Comparison of ENCODE assay signal across 8 mouse cellular contexts in the genomic region with DNA sequence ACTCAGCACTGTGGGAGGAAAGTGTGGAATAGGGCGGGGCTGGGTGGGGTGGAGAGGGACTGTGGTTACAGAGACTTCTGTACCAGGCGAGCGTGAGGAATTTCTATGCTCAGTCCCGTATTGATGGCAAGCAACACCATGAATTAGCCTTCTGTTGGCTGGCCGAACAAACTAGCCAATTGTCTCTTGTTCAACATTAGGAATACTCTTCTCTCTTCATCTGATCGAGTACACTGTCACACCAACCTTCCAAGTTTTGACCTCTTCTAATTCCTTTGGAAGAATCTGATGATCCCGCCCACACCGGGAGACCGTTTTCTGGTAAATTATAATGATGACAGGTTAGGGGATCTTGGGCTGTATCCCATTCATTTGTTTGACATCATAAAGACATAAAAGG. TPM values are rescaled to one million over a fixed set of nuclear protein-coding genes. Genes with fewer than 3 reads are reported as not detected.
DNase-seq lines count a peak whose midpoint lies in the region; ATAC-seq lines count a peak whose summit lies in the region.

No protein-coding gene starts in this region.

- H3K4me3 ChIP-seq in erythroblast, embryonic 14.5 days (replicated peaks), result peak overlapping the region; percentile 83
- peak overlapping the region; percentile 53 for H3K4me3 ChIP-seq in hindbrain, embryonic 15.5 days
- peak overlapping the region; percentile 63 for H3K4me3 ChIP-seq in midbrain, embryonic 13.5 days (replicated peaks)

- H3K36me3 ChIP-seq in erythroblast, embryonic 14.5 days (ENCODE audit: control insufficient read depth), result peaks cover 15% of the 10 kb centered on the region
- 0 out of 2 replicates have a peak, but pooled peaks cover 7% of the 10 kb centered on the region for H3K36me3 ChIP-seq in hindbrain, embryonic 15.5 days
- peaks cover 17% of the 10 kb centered on the region; the same call in 1 of the 2 replicates for H3K36me3 ChIP-seq in midbrain, embryonic 13.5 days

- H3K9me3 ChIP-seq in erythroblast, embryonic 14.5 days (ENCODE audit: control insufficient read depth, low read length), result no peaks in the 10 kb centered on the region
- H3K9me3 ChIP-seq in hindbrain, embryonic 15.5 days, result no peaks in the 10 kb centered on the region
- H3K9me3 ChIP-seq in midbrain, embryonic 13.5 days, result no peaks in the 10 kb centered on the region

- peak overlapping the region; percentile 57 for H3K9ac ChIP-seq in hindbrain, embryonic 15.5 days
- peak overlapping the region; percentile 64 for H3K9ac ChIP-seq in midbrain, embryonic 13.5 days (replicated peaks)

- WGBS in hindbrain, embryonic 15.5 days, result 21% methylated on average over 9 of the region's 9 CpGs
- WGBS in midbrain, embryonic 13.5 days, result 21% methylated on average over 9 of the region's 9 CpGs

- DNase-seq in right cerebral cortex, adult 18-20 months, result peak; percentile 19
- no peak for DNase-seq in right cerebral cortex, postnatal 25 days
- DNase-seq in testis, postnatal 10 days (ENCODE audit: low spot score), result no peak
- DNase-seq in adrenal gland, postnatal 10 days, result no peak

- ATAC-seq in erythroblast, adult 5-6 weeks (replicated peaks; ENCODE audit: low FRiP score, poor library complexity, severe bottlenecking), result no peak
- no peak for ATAC-seq in hindbrain, embryonic 15.5 days (ENCODE audit: low FRiP score, low read depth)
- no peak; the same call in 1 of the 2 replicates for ATAC-seq in midbrain, embryonic 13.5 days

- H3K4me2 ChIP-seq in hindbrain, embryonic 15.5 days, result peak overlapping the region; percentile 61
- peak overlapping the region; percentile 87 for H3K4me2 ChIP-seq in midbrain, embryonic 13.5 days (replicated peaks)

- no peaks in the 10 kb centered on the region for H3K27me3 ChIP-seq in erythroblast, embryonic 14.5 days (ENCODE audit: control insufficient read depth)
- H3K27me3 ChIP-seq in hindbrain, embryonic 15.5 days, result no peaks in the 10 kb centered on the region
- H3K27me3 ChIP-seq in midbrain, embryonic 13.5 days, result no peaks in the 10 kb centered on the region

- H3K27ac ChIP-seq in hindbrain, embryonic 15.5 days (replicated peaks), result 0 out of 2 replicates have a peak overlapping the region, but pooled peaks have one; percentile 71
- no peak overlapping the region for H3K27ac ChIP-seq in midbrain, embryonic 13.5 days

- peaks cover 34% of the 10 kb centered on the region for H3K4me1 ChIP-seq in erythroblast, embryonic 14.5 days (ENCODE audit: control insufficient read depth)
- peaks cover 16% of the 10 kb centered on the region for H3K4me1 ChIP-seq in hindbrain, embryonic 15.5 days (replicated peaks)
- peaks cover 15% of the 10 kb centered on the region for H3K4me1 ChIP-seq in midbrain, embryonic 13.5 days (replicated peaks)

RNA-seq across cellular contexts. Expression of a gene that starts 0.5 kb away (rescaled TPM):
- 0.04 TPM in 1 of 2 replicates, not detected in the other for polyA plus RNA-seq in erythroblast, embryonic 14.5 days (2012)
- total RNA-seq in erythroblast, adult 5-6 weeks (2015; ENCODE audit: low replicate concordance), result 4.2 and 4.4 TPM in 2 replicates
- 1.8 and 5.4 TPM in 2 replicates for total RNA-seq in erythroblast, adult 5-6 weeks (2017; ENCODE audit: low replicate concordance)
- polyA plus RNA-seq in hindbrain, embryonic 15.5 days (2015; fragmentation: Nextera tagmentation; extraction: Ambion mirVana), result 23.0 and 23.2 TPM in 2 replicates
- 29.6 and 29.8 TPM in 2 replicates for polyA plus RNA-seq in midbrain, embryonic 13.5 days (2015; fragmentation: Nextera tagmentation; extraction: Ambion mirVana)
- total RNA-seq in adrenal gland, postnatal 10 days (2021), result 10 to 100 TPM; 32.2 to 40.4 TPM

RNA-seq across cellular contexts. Expression of a gene that starts 0.6 kb away (rescaled TPM):
- 0.16 and 0.23 TPM in 2 replicates for polyA plus RNA-seq in erythroblast, embryonic 14.5 days (2012)
- 6.5 and 7.3 TPM in 2 replicates for total RNA-seq in erythroblast, adult 5-6 weeks (2015; ENCODE audit: low replicate concordance)
- total RNA-seq in erythroblast, adult 5-6 weeks (2017; ENCODE audit: low replicate concordance), result 3.3 and 10.5 TPM in 2 replicates
- 12.6 and 13.6 TPM in 2 replicates for polyA plus RNA-seq in hindbrain, embryonic 15.5 days (2015; fragmentation: Nextera tagmentation; extraction: Ambion mirVana)
- polyA plus RNA-seq in midbrain, embryonic 13.5 days (2015; fragmentation: Nextera tagmentation; extraction: Ambion mirVana), result 18.8 and 18.9 TPM in 2 replicates
- total RNA-seq in adrenal gland, postnatal 10 days (2021), result 10 to 100 TPM; 18.6 to 20.2 TPM

RNA-seq across cellular contexts. Expression of a gene that starts 13.1 kb away (rescaled TPM):
- polyA plus RNA-seq in erythroblast, embryonic 14.5 days (2012), result 0.01 and 0.02 TPM in 2 replicates
- 5.2 and 6.5 TPM in 2 replicates for total RNA-seq in erythroblast, adult 5-6 weeks (2015; ENCODE audit: low replicate concordance)
- 7.8 and 9.2 TPM in 2 replicates for total RNA-seq in erythroblast, adult 5-6 weeks (2017; ENCODE audit: low replicate concordance)
- polyA plus RNA-seq in hindbrain, embryonic 15.5 days (2015; fragmentation: Nextera tagmentation; extraction: Ambion mirVana), result 2.6 and 3.3 TPM in 2 replicates
- polyA plus RNA-seq in midbrain, embryonic 13.5 days (2015; fragmentation: Nextera tagmentation; extraction: Ambion mirVana), result 3.7 and 4.1 TPM in 2 replicates
- total RNA-seq in adrenal gland, postnatal 10 days (2021), result 1 to 10 TPM; 5.1 to 5.7 TPM

RNA-seq across cellular contexts. Expression of a gene that starts 22.3 kb away (rescaled TPM):
- polyA plus RNA-seq in erythroblast, embryonic 14.5 days (2012), result 1.0 and 1.1 TPM in 2 replicates
- 71.5 and 92.4 TPM in 2 replicates for total RNA-seq in erythroblast, adult 5-6 weeks (2015; ENCODE audit: low replicate concordance)
- total RNA-seq in erythroblast, adult 5-6 weeks (2017; ENCODE audit: low replicate concordance), result 30.1 and 52.6 TPM in 2 replicates
- polyA plus RNA-seq in hindbrain, embryonic 15.5 days (2015; fragmentation: Nextera tagmentation; extraction: Ambion mirVana), result 446 and 514 TPM in 2 replicates
- 516 and 536 TPM in 2 replicates for polyA plus RNA-seq in midbrain, embryonic 13.5 days (2015; fragmentation: Nextera tagmentation; extraction: Ambion mirVana)
- total RNA-seq in adrenal gland, postnatal 10 days (2021), result 100 to 1,000 TPM; 573 to 689 TPM

RNA-seq across cellular contexts. Expression of a gene that starts 56.2 kb away (rescaled TPM):
- polyA plus RNA-seq in erythroblast, embryonic 14.5 days (2012), result 6.7 and 7.0 TPM in 2 replicates
- 110 and 156 TPM in 2 replicates for total RNA-seq in erythroblast, adult 5-6 weeks (2015; ENCODE audit: low replicate concordance)
- total RNA-seq in erythroblast, adult 5-6 weeks (2017; ENCODE audit: low replicate concordance), result 108 and 173 TPM in 2 replicates
- polyA plus RNA-seq in hindbrain, embryonic 15.5 days (2015; fragmentation: Nextera tagmentation; extraction: Ambion mirVana), result 704 and 712 TPM in 2 replicates
- 613 and 617 TPM in 2 replicates for polyA plus RNA-seq in midbrain, embryonic 13.5 days (2015; fragmentation: Nextera tagmentation; extraction: Ambion mirVana)
- 100 to 1,000 TPM; 646 to 659 TPM for total RNA-seq in adrenal gland, postnatal 10 days (2021)

Comparison
In these comparisons a context has a peak if more than half of its experiments do, and no peak if none do; other contexts are left out.
1. RNA of a gene that starts 0.5 kb away (polyA plus RNA-seq): 29.6 to 29.8 TPM in midbrain, embryonic 13.5 days and 23.0 to 23.2 TPM in hindbrain, embryonic 15.5 days; 0.04 TPM in erythroblast, embryonic 14.5 days; every median in the first group is over 10 times any median in the second.
2. RNA of a gene that starts 0.6 kb away (polyA plus RNA-seq): 18.8 to 18.9 TPM in midbrain, embryonic 13.5 days and 12.6 to 13.6 TPM in hindbrain, embryonic 15.5 days; 0.16 to 0.23 TPM in erythroblast, embryonic 14.5 days; every median in the first group is over 10 times any median in the second.
3. Peak in every context shown above with its lines, with median percentiles within 50 percentile points of each other: H3K4me3 ChIP-seq.